Mouse (Mus musculus) CH12.LX (cell line): Measurements from ENCODE around the gene Cct8. TPM values are rescaled to one million over a fixed set of nuclear protein-coding genes. Genes with fewer than 3 reads are reported as not detected.

Experiments
- DNase-seq: peaks from one replicate; pipeline ENCODE4 v3.0.0-alpha.2; 2013; ENCODE audit errors: extremely low read depth
- H3K27ac ChIP-seq: 2 replicates; pipeline ENCODE4 v1.5.1; 2012; ENCODE audit warnings: low read depth, mild to moderate bottlenecking, control low read depth, moderate library complexity; ENCODE audit not compliant: insufficient read depth
- H3K27me3 ChIP-seq: replicated peaks from 2 replicates; pipeline ENCODE3; 2012; ENCODE audit warnings: inconsistent platforms
- H3K36me3 ChIP-seq, 2 experiments: replicated peaks in 1 of 2; 2 replicates each; pipeline versions ENCODE3 to v1.6.1; 2012; ENCODE audit warnings: inconsistent platforms in 1 of 2, low read length in 1 of 2, mild to moderate bottlenecking in 1 of 2, mixed read lengths in 1 of 2, moderate library complexity in 1 of 2; ENCODE audit not compliant: control insufficient read depth in 1 of 2, insufficient read depth in 1 of 2
- H3K4me1 ChIP-seq, 2 experiments: 2 replicates each; pipeline ENCODE4 v1.6.1; 2012; ENCODE audit warnings: inconsistent platforms in 1 of 2, moderate library complexity in 1 of 2; ENCODE audit not compliant: insufficient read depth in 2 of 2, control insufficient read depth in 1 of 2
- H3K4me2 ChIP-seq: 2 replicates; pipeline ENCODE4 v1.6.1; 2012; ENCODE audit warnings: low read depth, mild to moderate bottlenecking, control low read depth; ENCODE audit not compliant: poor library complexity, insufficient read depth, severe bottlenecking
- H3K4me3 ChIP-seq, 3 experiments: fragments of 150-350 bp in 1 of 3; sonication (generic) in 1 of 3; replicated peaks in 1 of 3; 2 replicates each; pipeline versions ENCODE3 to v1.5.1; 2011 to 2012; ENCODE audit warnings: low read depth in 2 of 3, low read length in 2 of 3, mild to moderate bottlenecking in 2 of 3, moderate library complexity in 2 of 3, control low read depth in 1 of 3, improper control_type of control experiment in 1 of 3, inconsistent platforms in 1 of 3, mixed read lengths in 1 of 3; ENCODE audit not compliant: poor library complexity in 1 of 3
- H3K79me2 ChIP-seq: replicated peaks from 2 replicates; pipeline ENCODE4 v1.6.1; 2012; ENCODE audit warnings: mild to moderate bottlenecking, moderate library complexity; ENCODE audit not compliant: control insufficient read depth, poor library complexity, insufficient read depth, severe bottlenecking; ENCODE audit errors: extremely low read depth
- H3K9ac ChIP-seq: 2 replicates; pipeline ENCODE4 v1.6.1; 2012; ENCODE audit warnings: low read depth, mild to moderate bottlenecking, control low read depth, moderate library complexity; ENCODE audit not compliant: insufficient read depth
- H3K9me3 ChIP-seq: replicated peaks from 2 replicates; pipeline ENCODE3; 2012; ENCODE audit warnings: low read length, inconsistent platforms, mixed read lengths
- BHLHE40 ChIP-seq: IDR thresholded peaks from 2 replicates; pipeline ENCODE4 v1.6.1; 2011; ENCODE audit warnings: mild to moderate bottlenecking, low read depth, low read length, improper control_type of control experiment
- CTCF ChIP-seq, 2 experiments: IDR thresholded peaks in 1 of 2; conservative IDR thresholded peaks in 1 of 2; 2 replicates each; pipeline ENCODE4 v1.5.1; 2011 to 2012; ENCODE audit warnings: low read depth in 2 of 2, low read length in 2 of 2, improper control_type of control experiment in 1 of 2, inconsistent platforms in 1 of 2, mild to moderate bottlenecking in 1 of 2, moderate library complexity in 1 of 2
- ELF1 ChIP-seq: IDR thresholded peaks from 2 replicates; pipeline ENCODE4 v1.6.1; 2014; ENCODE audit warnings: low read depth, mild to moderate bottlenecking, inconsistent platforms, low read length, improper control_type of control experiment
- ETS1 ChIP-seq: conservative IDR thresholded peaks from 2 replicates; pipeline ENCODE4 v1.6.1; 2012; ENCODE audit warnings: low read depth, mild to moderate bottlenecking, inconsistent platforms, low read length, improper control_type of control experiment, moderate library complexity
- GABPA ChIP-seq: IDR thresholded peaks from 2 replicates; pipeline ENCODE4 v1.6.1; 2012; ENCODE audit warnings: low read depth, low read length, improper control_type of control experiment, inconsistent platforms; ENCODE audit not compliant: insufficient replicate concordance
- IRF4 ChIP-seq: IDR thresholded peaks from 2 replicates; pipeline ENCODE4 v1.6.1; 2014; ENCODE audit warnings: low read depth, mild to moderate bottlenecking, inconsistent platforms, low read length, improper control_type of control experiment
- KAT2A ChIP-seq: IDR thresholded peaks from 2 replicates; pipeline ENCODE4 v1.6.1; 2012; ENCODE audit warnings: low read length, improper control_type of control experiment, inconsistent platforms; ENCODE audit not compliant: insufficient replicate concordance
- MXI1 ChIP-seq: IDR thresholded peaks from 2 replicates; pipeline ENCODE4 v1.6.1; 2011; ENCODE audit warnings: mild to moderate bottlenecking, low read depth, low read length, improper control_type of control experiment
- POLR2AphosphoS2 ChIP-seq: IDR thresholded peaks from 2 replicates; pipeline ENCODE4 v1.6.1; 2011; ENCODE audit warnings: low read depth, low read length, improper control_type of control experiment
- RCOR1 ChIP-seq: conservative IDR thresholded peaks from 2 replicates; pipeline ENCODE4 v1.6.1; 2012; ENCODE audit warnings: low read depth, mild to moderate bottlenecking, inconsistent platforms, low read length, improper control_type of control experiment
- SIN3A ChIP-seq: IDR thresholded peaks from 2 replicates; pipeline ENCODE4 v1.6.1; 2012; ENCODE audit warnings: low read length, improper control_type of control experiment, inconsistent platforms
- SMC3 ChIP-seq: IDR thresholded peaks from 2 replicates; pipeline ENCODE4 v1.6.1; 2011; ENCODE audit warnings: low read depth, low read length, improper control_type of control experiment
- USF1 ChIP-seq: IDR thresholded peaks from 2 replicates; pipeline ENCODE4 v1.6.1; 2014; ENCODE audit warnings: low read depth, mild to moderate bottlenecking, inconsistent platforms, low read length, improper control_type of control experiment
- USF2 ChIP-seq: conservative IDR thresholded peaks from 2 replicates; pipeline ENCODE4 v1.6.1; 2011; ENCODE audit warnings: low read depth, low read length, improper control_type of control experiment
- ZMIZ1 ChIP-seq: IDR thresholded peaks from 2 replicates; pipeline ENCODE4 v1.6.1; 2012; ENCODE audit warnings: low read depth, mild to moderate bottlenecking, inconsistent platforms, low read length, improper control_type of control experiment
- ZNF384 ChIP-seq: IDR thresholded peaks from 2 replicates; pipeline ENCODE4 v1.6.1; 2012; ENCODE audit warnings: low read depth, low read length, improper control_type of control experiment, inconsistent platforms
- dilution Hi-C: fragments of 300-500 bp; cut with MboI; formaldehyde crosslinking; loops from 2 replicates; pipeline ENCODE4 v1.14.3; 2020; ENCODE audit warnings: low sequenced_read_pairs; ENCODE audit not compliant: extremely low pct_unique_long_range_greater_than_20kb, extremely low pct_ligation_motif_present
- in situ Hi-C: fragments of 300-500 bp; cut with MboI; formaldehyde crosslinking; loops from 3 replicates; pipeline ENCODE4 v1.14.3; 2019; ENCODE audit warnings: low sequenced_read_pairs, low pct_ligation_motif_present, low pct_unique_long_range_greater_than_20kb, mixed read lengths
- polyA plus RNA-seq: library from polyadenylated mRNA; unstranded; fragments of >175 nt; gene quantifications from 2 replicates; pipeline ENCODE4 v1.2.1, GENCODE M21; 2012; ENCODE audit warnings: low read depth; ENCODE audit not compliant: insufficient read length
- total RNA-seq, 2 experiments: library from RNA; depleted of rRNA; stranded (reverse); fragments of 300-350 nt in 1 of 2; fragments of >200 nt in 1 of 2; gene quantifications; 2 replicates each; pipeline ENCODE4 v1.2.3; 2012 to 2014

Gene Cct8
- total and polyA plus RNA-seq, 3 experiments, result 350 to 1,169 (median 863) TPM

- TF ChIP-seq BHLHE40 (peak; percentile 78), RCOR1 (peak; percentile 23; the same call in 1 of the 2 replicates), SMC3 (no peak), CTCF (conservative IDR thresholded peaks at IDR 0.05 in 1 of 2, IDR thresholded peaks at IDR 0.05 in 1 of 2; ENCODE audit: low read depth in 2 of 2, low read length in 2 of 2) (no peak), MXI1 (peak; percentile 97), POLR2AphosphoS2 (peak; percentile 87), KAT2A (peak; percentile 87; the same call in 1 of the 2 replicates), IRF4 (peak; percentile 88), SIN3A (peak; percentile 98), USF2 (peak; percentile 60), ETS1 (peak; percentile 59)
Observed at GRCm38 (mm10) chr16:87454419-87455179, 41.1 kb downstream of the Cct8 start, which contains the start of gene Usp16 (continued).

- Histone ChIP-seq H3K27ac (no peak overlapping the region), H3K79me2 (peaks cover 30% of the 10 kb centered on the region), H3K4me2 (no peak overlapping the region), H3K4me1 (peaks cover 7 to 25% of the 10 kb centered on the region in 2 experiments), H3K9ac (no peak overlapping the region), H3K4me3 (no peak overlapping the region), H3K36me3 (peaks cover 0 to 9% of the 10 kb centered on the region in 2 experiments), H3K9me3 (no peaks in the 10 kb centered on the region), H3K27me3 (peaks cover 3% of the 10 kb centered on the region)
- in situ Hi-C loops (no loop called here), dilution Hi-C loops (no loop called here)
- DNase-seq, result no peak
- no peak for TF ChIP-seq ELF1
Observed at GRCm38 (mm10) chr16:87453226-87453625, 42.4 kb downstream of the Cct8 start.

- TF ChIP-seq ELF1 (no peak), ZNF384 (no peak), GABPA (no peak), CTCF (conservative IDR thresholded peaks at IDR 0.05 in 1 of 2, IDR thresholded peaks at IDR 0.05 in 1 of 2; ENCODE audit: low read depth in 2 of 2, low read length in 2 of 2) (no peak), ZMIZ1 (no peak), IRF4 (no peak), USF1 (no peak)
- dilution Hi-C loops, result no loop called here
- in situ Hi-C loops, result no loop called here
Observed at GRCm38 (mm10) chr16:87445528-87445927, 50.1 kb downstream of the Cct8 start.

More at GRCm38 (mm10) chr16:87445528-87445927, 50.1 kb downstream of the Cct8 start:
- Histone ChIP-seq H3K4me3 (no peak overlapping the region), H3K4me2 (no peak overlapping the region), H3K4me1 (peaks cover 3 to 8% of the 10 kb centered on the region in 2 experiments; a peak in 2 of 4 replicates), H3K9ac (no peak overlapping the region), H3K79me2 (no peaks in the 10 kb centered on the region), H3K27ac (no peak overlapping the region), H3K36me3 (no peaks in the 10 kb centered on the region), H3K27me3 (peaks cover under 1% of the 10 kb centered on the region), H3K9me3 (no peaks in the 10 kb centered on the region)
- no peak for DNase-seq
